Mouse (Mus musculus) stomach, embryonic 15.5 days (tissue): ENCODE results near the gene Hist2h2aa1. TPM values are rescaled to one million over a fixed set of nuclear protein-coding genes. Genes with fewer than 3 reads are reported as not detected.
"Not testable (repeated sequence)": the region's sequence is repeated elsewhere in the genome, so short reads cannot be mapped to it uniquely, and the experiment has no call there.

ENCODE experiments used
- ATAC-seq: fragments of 200-750 bp; cut with Nextera tagmentation; 2 replicates; pipeline ENCODE4 v1.8.0; 2017; ENCODE audit warnings: low read depth, moderate number of reproducible peaks, moderate TSS enrichment; ENCODE audit not compliant: insufficient read depth, low FRiP score
- H3K27ac ChIP-seq: fragments of 300-500 bp; sonication (generic); 2 replicates; pipeline ENCODE4 v1.5.1; 2015; ENCODE audit warnings: mild to moderate bottlenecking, inconsistent platforms
- H3K27me3 ChIP-seq: fragments of 300-500 bp; sonication (generic); replicated peaks from 2 replicates; pipeline ENCODE4 v1.6.1; 2015; ENCODE audit warnings: inconsistent platforms
- H3K36me3 ChIP-seq: fragments of 300-500 bp; sonication (generic); 2 replicates; pipeline ENCODE4 v1.6.1; 2015; ENCODE audit warnings: inconsistent platforms
- H3K4me1 ChIP-seq: fragments of 300-500 bp; sonication (generic); 2 replicates; pipeline ENCODE4 v1.6.1; 2015; ENCODE audit warnings: inconsistent platforms
- H3K4me2 ChIP-seq: fragments of 300-500 bp; sonication (generic); 2 replicates; pipeline ENCODE4 v1.6.1; 2015; ENCODE audit warnings: mild to moderate bottlenecking, inconsistent platforms
- H3K4me3 ChIP-seq: fragments of 300-500 bp; sonication (generic); replicated peaks from 2 replicates; pipeline ENCODE4 v1.5.1; 2015; ENCODE audit warnings: inconsistent platforms
- H3K9ac ChIP-seq: fragments of 300-500 bp; sonication (generic); 2 replicates; pipeline ENCODE4 v1.6.1; 2015; ENCODE audit warnings: inconsistent platforms
- H3K9me3 ChIP-seq: fragments of 300-500 bp; sonication (generic); 2 replicates; pipeline ENCODE4 v1.6.1; 2016; ENCODE audit warnings: inconsistent platforms
- WGBS: fragments of 180-500 bp; shearing (Covaris S2); methylation state at CpG from one replicate; pipeline ENCODE4 v1.1.7; 2015; 5-methylcytosine and 5-hydroxymethylcytosine counted together
- polyA plus RNA-seq: library from polyadenylated mRNA; unstranded; fragments of >200 nt; fragmentation: Nextera tagmentation; extraction: Ambion mirVana; gene quantifications from 2 replicates; pipeline ENCODE4 v1.2.1, GENCODE M21; 2015

Gene Hist2h2aa1
- 23.0 and 26.2 TPM in 2 replicates for polyA plus RNA-seq

DNA sequence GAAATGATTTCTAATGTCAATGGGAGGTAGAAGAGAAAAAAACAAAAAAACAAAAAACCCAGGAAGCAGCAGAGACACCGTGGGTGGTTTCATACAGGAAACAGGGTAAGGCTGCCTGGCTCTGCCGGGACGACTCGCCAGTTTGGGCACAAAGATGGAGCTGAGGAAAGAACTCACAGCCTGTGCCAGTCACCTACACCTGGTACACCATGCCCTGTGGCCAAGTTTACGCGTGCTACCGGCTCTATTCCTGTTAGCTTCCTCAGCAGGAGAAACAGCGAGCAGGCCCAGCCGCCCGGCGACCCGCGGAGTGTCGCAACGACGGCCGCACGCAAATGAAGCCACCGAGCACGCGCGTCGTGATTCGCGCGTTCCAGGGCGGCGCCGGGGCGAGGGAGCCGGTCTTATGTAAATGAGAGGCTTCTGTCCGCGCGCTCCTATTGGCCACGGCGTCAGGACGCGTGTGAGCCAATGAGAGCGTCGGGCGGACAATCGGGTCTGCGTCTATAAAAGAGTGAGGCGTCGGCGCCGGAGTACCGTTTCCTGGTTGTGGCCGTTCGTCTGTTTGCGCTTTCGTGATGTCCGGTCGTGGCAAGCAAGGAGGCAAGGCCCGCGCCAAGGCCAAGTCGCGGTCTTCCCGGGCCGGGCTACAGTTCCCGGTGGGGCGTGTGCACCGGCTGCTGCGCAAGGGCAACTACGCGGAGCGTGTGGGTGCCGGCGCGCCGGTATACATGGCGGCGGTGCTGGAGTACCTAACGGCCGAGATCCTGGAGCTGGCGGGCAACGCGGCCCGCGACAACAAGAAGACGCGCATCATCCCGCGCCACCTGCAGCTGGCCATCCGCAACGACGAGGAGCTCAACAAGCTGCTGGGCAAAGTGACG is at the start of gene Hist2h2aa1:
TSS of gene Hist2h2aa1 (plus strand) at position 495 of the 884 bp plus-strand sequence.
- H3K9ac ChIP-seq, H3K36me3 ChIP-seq, H3K9me3 ChIP-seq, H3K27me3 ChIP-seq: not testable (repeated sequence)
- H3K4me1 ChIP-seq, result peaks cover 17% of the 10 kb centered on the region; the same call in 1 of the 2 replicates
- WGBS, result 0% methylated on average over 35 of the region's 88 CpGs
- H3K4me3 ChIP-seq, result peak within 1 kb of the TSS; percentile 52
- ATAC-seq, result peak; percentile 87
- H3K4me2 ChIP-seq, result peak within 1 kb of the TSS; percentile 57
- H3K27ac ChIP-seq, result peak within 1 kb of the TSS; percentile 99

DNA sequence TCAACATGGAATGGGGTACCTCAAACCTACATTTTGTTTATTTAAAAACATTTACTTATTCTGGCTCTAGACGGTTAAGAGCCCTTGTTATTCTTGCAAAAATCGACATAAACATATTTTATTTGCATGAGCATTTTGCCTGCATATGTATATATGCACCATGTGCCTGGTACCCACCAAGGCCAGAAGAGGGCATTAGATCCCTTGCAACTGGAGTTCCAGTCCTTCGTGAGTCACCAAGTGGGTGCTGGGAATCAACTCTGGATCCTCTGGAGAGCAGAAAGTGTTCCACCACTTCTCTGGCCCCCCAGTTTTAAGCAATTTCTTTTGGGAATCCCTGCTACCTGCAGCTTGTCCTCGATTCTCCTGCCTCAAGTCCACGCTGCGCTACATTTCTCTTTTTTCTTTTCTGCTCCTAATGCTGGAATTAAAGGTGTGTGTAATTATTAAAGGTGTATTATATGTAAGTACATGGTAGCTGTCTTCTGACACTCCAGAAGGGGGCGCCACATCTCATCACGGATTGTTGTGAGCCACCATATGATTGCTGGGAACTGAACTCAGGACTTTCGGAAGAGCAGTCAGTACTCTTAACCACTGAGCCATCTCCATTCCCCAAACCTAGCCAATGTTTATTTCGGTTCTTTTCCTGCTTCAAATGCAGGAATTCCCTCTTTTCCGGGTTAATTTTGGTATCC is 49.5 kb upstream of the Hist2h2aa1 start:
- Histone ChIP-seq H3K27me3 (no peaks in the 10 kb centered on the region), H3K9me3 (no peaks in the 10 kb centered on the region), H3K36me3 (no peaks in the 10 kb centered on the region), H3K4me2 (no peak overlapping the region), H3K9ac (no peak overlapping the region), H3K4me1 (0 out of 2 replicates have a peak, but pooled peaks cover 9% of the 10 kb centered on the region), H3K27ac (no peak overlapping the region), H3K4me3 (no peak overlapping the region)
- 92% methylated on average over 11 of the region's 11 CpGs for WGBS
- no peak for ATAC-seq

DNA sequence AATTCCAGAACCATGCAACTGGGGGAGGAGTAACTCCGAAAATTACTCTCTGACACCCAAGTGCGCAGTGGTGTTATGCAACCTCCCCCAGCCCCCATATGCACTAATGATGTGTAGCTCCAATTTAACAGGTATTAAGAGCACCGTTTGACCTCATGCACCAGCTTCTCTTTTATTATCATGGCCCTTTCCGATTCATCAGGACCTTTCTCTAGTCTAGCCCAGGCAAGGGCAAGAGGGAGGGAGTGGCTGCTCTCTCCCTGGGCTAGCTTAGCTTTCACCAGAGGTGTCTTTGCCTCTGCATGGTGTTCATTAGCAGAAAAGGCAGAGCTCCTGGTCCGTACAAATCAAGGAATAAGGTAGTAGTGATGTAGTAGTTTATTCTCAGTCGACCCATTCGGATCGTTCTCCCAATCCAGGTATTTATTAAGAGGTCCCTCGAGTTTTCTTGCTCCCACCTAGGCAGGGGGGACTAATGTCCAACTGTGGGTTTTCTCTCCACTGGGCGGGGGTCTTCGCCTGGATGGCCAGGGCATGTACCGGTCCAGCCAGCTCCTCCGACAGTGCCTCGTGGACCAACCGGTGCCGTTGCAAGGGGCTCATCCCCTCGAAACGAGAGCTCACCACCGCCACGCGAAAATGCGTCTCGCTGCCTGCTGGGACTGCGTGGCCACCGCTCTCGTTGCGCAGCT is 48.7 kb upstream of the Hist2h2aa1 start:
- no peak for ATAC-seq
- 16% methylated on average over 27 of the region's 27 CpGs for WGBS
- Histone ChIP-seq H3K4me2 (peak overlapping the region; percentile 100), H3K9ac (peak overlapping the region; percentile 84), H3K9me3 (no peaks in the 10 kb centered on the region), H3K4me3 (peak overlapping the region; percentile 77), H3K36me3 (no peaks in the 10 kb centered on the region), H3K4me1 (0 out of 2 replicates have a peak, but pooled peaks cover 9% of the 10 kb centered on the region), H3K27ac (peak overlapping the region; percentile 94), H3K27me3 (no peaks in the 10 kb centered on the region)

- peak overlapping the region; percentile 77 for H3K4me3 ChIP-seq
- no peaks in the 10 kb centered on the region for H3K36me3 ChIP-seq
- peak overlapping the region; percentile 84 for H3K9ac ChIP-seq
- H3K27ac ChIP-seq, result peak overlapping the region; percentile 94
- H3K4me1 ChIP-seq, result 0 out of 2 replicates have a peak, but pooled peaks cover 9% of the 10 kb centered on the region
- under 1% methylated on average over 50 of the region's 50 CpGs for WGBS
- H3K4me2 ChIP-seq, result peak overlapping the region; percentile 100
- no peaks in the 10 kb centered on the region for H3K27me3 ChIP-seq
- ATAC-seq, result peak; percentile 92
- no peaks in the 10 kb centered on the region for H3K9me3 ChIP-seq
These were observed 48.1 kb upstream of the Hist2h2aa1 start for GRCm38 (mm10) chr3:96197129-96197749.

DNA sequence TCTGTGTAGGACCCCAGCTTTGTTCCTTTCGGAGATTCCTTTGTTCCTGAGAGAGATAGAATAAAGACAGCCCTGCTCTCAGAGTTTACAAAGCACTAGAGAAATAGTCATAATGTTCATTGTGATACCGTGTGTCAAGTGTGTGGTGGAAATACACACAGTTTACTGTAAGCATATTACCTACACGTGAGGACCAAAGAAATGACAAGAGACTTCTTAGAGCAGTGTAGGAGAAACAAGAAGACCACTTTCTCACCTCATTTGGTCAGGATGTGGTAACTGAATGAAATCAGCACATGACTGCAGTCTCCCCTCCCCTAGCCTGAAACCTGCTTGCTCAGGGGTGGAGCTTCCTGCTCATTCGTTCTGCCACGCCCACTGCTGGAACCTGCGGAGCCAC is 47.1 kb upstream of the Hist2h2aa1 start:
- H3K9ac ChIP-seq, result no peak overlapping the region
- no peaks in the 10 kb centered on the region for H3K9me3 ChIP-seq
- H3K27ac ChIP-seq, result peak overlapping the region; percentile 75
- no peaks in the 10 kb centered on the region for H3K36me3 ChIP-seq
- 0 out of 2 replicates have a peak, but pooled peaks cover 9% of the 10 kb centered on the region for H3K4me1 ChIP-seq
- H3K4me3 ChIP-seq, result peak overlapping the region; percentile 77
- H3K4me2 ChIP-seq, result peak overlapping the region; percentile 100
- H3K27me3 ChIP-seq, result no peaks in the 10 kb centered on the region
- WGBS, result 6% methylated on average over 6 of the region's 6 CpGs
- peak; percentile 56; the same call in 1 of the 2 replicates for ATAC-seq

- not testable (repeated sequence) for H3K27ac ChIP-seq, ATAC-seq, H3K4me3 ChIP-seq, H3K9me3 ChIP-seq, H3K4me1 ChIP-seq, H3K36me3 ChIP-seq, H3K9ac ChIP-seq, H3K27me3 ChIP-seq, H3K4me2 ChIP-seq
- WGBS, result 26% methylated on average over 8 of the region's 8 CpGs
These were observed 46.6 kb upstream of the Hist2h2aa1 start for GRCm38 (mm10) chr3:96198601-96199251.

- WGBS, result 62% methylated on average over 2 of the region's 2 CpGs
- ATAC-seq, result no peak
- H3K36me3 ChIP-seq, result no peaks in the 10 kb centered on the region
- 0 out of 2 replicates have a peak, but pooled peaks cover 9% of the 10 kb centered on the region for H3K4me1 ChIP-seq
- H3K9me3 ChIP-seq, result no peaks in the 10 kb centered on the region
- no peak overlapping the region for H3K9ac ChIP-seq
- H3K27me3 ChIP-seq, result no peaks in the 10 kb centered on the region
- no peak overlapping the region for H3K4me3 ChIP-seq
- no peak overlapping the region for H3K27ac ChIP-seq
- H3K4me2 ChIP-seq, result no peak overlapping the region
These were observed 45.6 kb upstream of the Hist2h2aa1 start for GRCm38 (mm10) chr3:96199731-96200130.

DNA sequence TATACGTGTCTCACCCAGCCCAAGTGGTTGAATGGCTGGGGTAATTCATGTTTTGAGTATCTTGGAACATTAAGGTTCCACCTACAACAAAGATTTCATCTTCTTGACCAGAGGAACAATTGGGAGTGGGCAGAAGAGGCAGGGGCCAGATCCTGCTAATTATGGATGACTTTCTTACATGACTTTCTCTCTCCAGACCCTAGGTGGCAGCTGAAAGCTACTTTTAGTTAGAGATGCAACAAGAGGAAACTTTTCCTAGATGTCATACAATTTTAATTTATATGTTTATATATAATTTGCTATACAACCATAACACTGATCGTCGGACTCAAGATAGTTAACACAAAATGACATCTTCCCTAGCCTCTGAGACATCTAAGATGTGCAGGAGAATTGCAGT is 37.5 kb upstream of the Hist2h2aa1 start:
- H3K9ac ChIP-seq, result no peak overlapping the region
- H3K27me3 ChIP-seq, result no peaks in the 10 kb centered on the region
- no peak overlapping the region for H3K4me2 ChIP-seq
- 69% methylated on average over 3 of the region's 3 CpGs for WGBS
- H3K27ac ChIP-seq, result no peak overlapping the region
- no peak for ATAC-seq
- H3K36me3 ChIP-seq, result no peaks in the 10 kb centered on the region
- no peaks in the 10 kb centered on the region for H3K4me1 ChIP-seq
- no peak overlapping the region for H3K4me3 ChIP-seq
- no peaks in the 10 kb centered on the region for H3K9me3 ChIP-seq

DNA sequence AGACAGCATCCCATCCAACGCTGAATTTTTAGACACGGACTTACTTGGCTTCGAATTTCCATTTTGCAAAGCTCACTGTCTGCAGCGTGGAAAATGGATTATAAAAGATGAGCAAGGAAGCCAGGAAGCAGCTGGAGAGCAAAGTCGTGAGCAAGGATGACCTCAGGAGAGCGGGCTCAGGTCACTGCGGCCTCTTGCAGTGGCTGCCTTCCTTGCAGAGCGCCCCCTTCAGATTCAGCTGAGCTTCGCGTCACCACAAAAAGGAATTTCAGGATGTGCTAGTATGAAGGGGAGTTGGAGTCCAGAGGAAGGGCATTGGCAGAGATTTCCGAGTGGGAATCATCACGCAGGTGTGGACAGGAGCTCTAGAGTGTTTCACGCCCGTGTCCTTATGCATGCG is 36.1 kb upstream of the Hist2h2aa1 start:
- 22% methylated on average over 15 of the region's 15 CpGs for WGBS
- no peak overlapping the region for H3K4me3 ChIP-seq
- no peaks in the 10 kb centered on the region for H3K4me1 ChIP-seq
- H3K9me3 ChIP-seq, result no peaks in the 10 kb centered on the region
- no peak overlapping the region for H3K4me2 ChIP-seq
- no peak overlapping the region for H3K27ac ChIP-seq
- no peaks in the 10 kb centered on the region for H3K27me3 ChIP-seq
- no peak overlapping the region for H3K9ac ChIP-seq
- H3K36me3 ChIP-seq, result no peaks in the 10 kb centered on the region
- ATAC-seq, result 0 out of 2 replicates have a peak, but pooled peaks have one; percentile 27

DNA sequence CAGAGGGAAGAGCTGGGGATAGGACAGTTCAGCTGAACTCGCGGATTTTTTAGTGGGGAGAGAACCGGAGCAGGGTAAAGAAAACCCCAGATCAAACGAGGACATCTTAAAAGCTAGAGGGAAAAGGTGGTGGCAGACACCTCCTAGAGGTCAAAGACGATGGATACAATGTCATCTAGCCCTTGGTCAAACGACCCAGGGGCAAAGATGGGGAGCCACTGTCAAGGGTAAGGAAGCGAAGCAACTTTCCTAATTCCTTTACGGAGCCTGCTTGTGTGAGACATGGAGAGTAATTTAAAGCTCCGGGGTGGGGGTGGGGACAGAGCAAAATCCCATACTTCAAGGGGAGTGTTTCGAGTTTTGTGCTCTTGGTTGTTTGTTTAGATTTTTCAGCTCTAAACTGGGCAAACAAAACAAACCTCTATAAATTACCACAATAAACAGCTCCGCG is 26.1 kb upstream of the Hist2h2aa1 start:
- under 1% methylated on average over 12 of the region's 12 CpGs for WGBS
- Histone ChIP-seq H3K9ac (peak overlapping the region; percentile 58), H3K4me2 (peak overlapping the region; percentile 74), H3K9me3 (no peaks in the 10 kb centered on the region), H3K36me3 (no peaks in the 10 kb centered on the region), H3K4me1 (peaks cover 6% of the 10 kb centered on the region; the same call in 1 of the 2 replicates), H3K27me3 (no peaks in the 10 kb centered on the region), H3K4me3 (peak overlapping the region; percentile 64), H3K27ac (peak overlapping the region; percentile 98)
- ATAC-seq, result no peak
